Mouse (Mus musculus): ENCODE measurements at regions not wholly inside any gene's neighbourhood (a gene's known extent, or its start where the extent isn't known, plus 50 kb on each side); places are given as distances from the start of the nearest gene placed in this dataset.

DNA sequence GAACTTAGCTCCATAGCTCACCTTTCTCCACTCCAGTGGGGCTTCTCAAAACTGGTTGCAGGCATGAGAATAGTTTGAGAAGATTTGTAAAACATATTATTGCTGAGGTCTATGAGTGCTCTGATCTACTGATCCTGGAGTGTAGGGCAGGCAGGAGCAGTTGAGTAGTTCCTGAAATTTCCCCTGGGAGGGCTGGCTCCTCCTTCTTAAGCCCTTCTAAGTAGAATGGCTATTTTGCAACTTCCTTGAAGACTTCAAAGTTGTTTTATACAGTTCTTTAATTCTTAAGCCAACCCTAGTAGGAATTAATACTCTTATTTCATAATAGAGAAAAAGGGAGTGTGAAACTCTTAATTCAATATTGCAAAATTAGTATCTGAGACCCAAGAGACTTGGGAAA lies 133.3 kb downstream of the Ptger3 start:
- no peak for DNase-seq

DNA sequence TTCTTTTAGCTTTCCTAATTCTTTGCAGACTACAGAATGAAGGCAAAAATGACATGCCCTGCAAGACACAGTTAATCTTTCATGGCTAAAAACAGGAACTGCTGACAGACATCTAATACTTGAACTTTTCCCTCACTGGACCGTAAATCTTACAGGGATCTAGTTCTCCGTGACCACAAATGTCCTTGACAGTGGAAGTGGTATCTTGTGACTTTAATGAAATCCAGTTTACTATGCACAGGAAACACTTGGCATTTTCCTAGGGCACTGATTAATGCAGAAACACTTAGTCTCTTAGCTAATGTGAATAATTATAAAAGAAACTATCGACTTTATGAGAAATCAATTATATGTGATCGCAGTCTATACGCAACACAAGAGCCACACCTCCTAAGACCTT lies 131.8 kb downstream of the Ptger3 start:
- no peak for DNase-seq

DNA sequence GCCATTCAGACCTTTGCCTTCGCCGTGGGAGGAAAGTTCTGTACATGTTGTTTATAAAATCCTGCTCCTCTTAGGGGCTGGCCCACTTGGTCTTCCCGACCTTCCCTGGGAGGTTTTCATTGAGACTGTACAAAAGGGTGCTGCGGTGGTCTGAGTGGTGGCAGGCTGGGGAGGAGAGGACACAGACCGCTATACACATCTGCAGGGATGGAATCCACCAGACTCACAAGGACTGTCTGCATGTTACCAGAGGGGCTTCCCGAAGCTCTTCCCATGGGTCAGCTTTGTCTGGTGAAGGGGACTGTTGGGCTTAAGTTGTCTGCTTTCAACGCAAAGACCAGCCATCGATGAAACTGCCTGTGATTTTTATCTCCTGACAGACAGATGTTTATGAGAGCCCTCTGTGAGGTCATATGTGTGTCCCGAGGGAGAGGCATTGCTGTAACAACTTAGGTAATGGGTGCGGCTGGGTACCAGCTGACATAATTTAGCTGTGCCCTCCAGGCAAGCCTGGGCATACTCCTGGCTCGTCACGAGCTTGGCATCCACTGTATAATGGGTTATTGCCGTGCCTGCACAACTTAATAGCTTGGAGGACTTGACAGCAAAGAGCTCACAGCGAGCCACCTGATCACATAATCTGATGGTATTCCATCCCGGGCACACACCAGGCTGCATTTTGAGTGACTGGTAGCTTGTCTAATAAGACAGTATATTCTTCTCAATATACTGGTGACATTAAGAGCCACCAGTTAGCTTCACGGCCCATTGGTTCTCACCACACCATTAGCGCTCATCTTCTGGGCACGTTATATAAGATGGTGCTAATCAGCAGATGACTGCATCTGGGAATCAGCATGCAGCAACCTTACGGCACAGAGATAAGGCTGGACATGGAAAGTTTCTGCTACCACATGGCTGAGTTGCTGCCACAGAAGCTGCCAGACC lies 128.7 kb downstream of the Ptger3 start:
- no peak for DNase-seq
